Mouse (Mus musculus) hindbrain, embryonic 12.5 days (tissue): ENCODE measurements around the gene Hspg2. TPM values are rescaled to one million over a fixed set of nuclear protein-coding genes. Genes with fewer than 3 reads are reported as not detected.

Source experiments
- ATAC-seq: fragments of 200-750 bp; cut with Nextera tagmentation; 2 replicates; pipeline ENCODE4 v1.8.0; 2017; ENCODE audit warnings: moderate TSS enrichment; ENCODE audit not compliant: low FRiP score
- H3K27ac ChIP-seq: fragments of 300-500 bp; sonication (generic); 2 replicates; pipeline ENCODE4 v1.5.1; 2016; ENCODE audit warnings: mild to moderate bottlenecking
- H3K27me3 ChIP-seq: fragments of 300-500 bp; sonication (generic); 2 replicates; pipeline ENCODE4 v1.6.1; 2016; ENCODE audit warnings: mild to moderate bottlenecking
- H3K36me3 ChIP-seq: fragments of 300-500 bp; sonication (generic); 2 replicates; pipeline ENCODE4 v1.6.1; 2016; ENCODE audit warnings: mild to moderate bottlenecking
- H3K4me1 ChIP-seq: fragments of 300-500 bp; sonication (generic); 2 replicates; pipeline ENCODE4 v1.6.1; 2016
- H3K4me2 ChIP-seq: fragments of 300-500 bp; sonication (generic); replicated peaks from 2 replicates; pipeline ENCODE4 v1.6.1; 2016; ENCODE audit warnings: mild to moderate bottlenecking
- H3K4me3 ChIP-seq: fragments of 300-500 bp; sonication (generic); 2 replicates; pipeline ENCODE4 v1.5.1; 2016; ENCODE audit warnings: mild to moderate bottlenecking
- H3K9ac ChIP-seq: fragments of 300-500 bp; sonication (generic); 2 replicates; pipeline ENCODE4 v1.6.1; 2016; ENCODE audit warnings: mild to moderate bottlenecking, moderate library complexity
- H3K9me3 ChIP-seq: fragments of 300-500 bp; sonication (generic); replicated peaks from 2 replicates; pipeline ENCODE4 v1.6.1; 2016; ENCODE audit warnings: mild to moderate bottlenecking
- WGBS: fragments of 180-500 bp; shearing (Covaris S2); methylation state at CpG from one replicate; pipeline ENCODE4 v1.1.7; 2016; 5-methylcytosine and 5-hydroxymethylcytosine counted together
- polyA plus RNA-seq: library from polyadenylated mRNA; unstranded; fragments of >200 nt; fragmentation: Nextera tagmentation; extraction: Ambion mirVana; gene quantifications from 2 replicates; pipeline ENCODE4 v1.2.1, GENCODE M21; 2016

Gene Hspg2
- polyA plus RNA-seq, 1 experiment from 2014 or later: 15.0 TPM

DNA sequence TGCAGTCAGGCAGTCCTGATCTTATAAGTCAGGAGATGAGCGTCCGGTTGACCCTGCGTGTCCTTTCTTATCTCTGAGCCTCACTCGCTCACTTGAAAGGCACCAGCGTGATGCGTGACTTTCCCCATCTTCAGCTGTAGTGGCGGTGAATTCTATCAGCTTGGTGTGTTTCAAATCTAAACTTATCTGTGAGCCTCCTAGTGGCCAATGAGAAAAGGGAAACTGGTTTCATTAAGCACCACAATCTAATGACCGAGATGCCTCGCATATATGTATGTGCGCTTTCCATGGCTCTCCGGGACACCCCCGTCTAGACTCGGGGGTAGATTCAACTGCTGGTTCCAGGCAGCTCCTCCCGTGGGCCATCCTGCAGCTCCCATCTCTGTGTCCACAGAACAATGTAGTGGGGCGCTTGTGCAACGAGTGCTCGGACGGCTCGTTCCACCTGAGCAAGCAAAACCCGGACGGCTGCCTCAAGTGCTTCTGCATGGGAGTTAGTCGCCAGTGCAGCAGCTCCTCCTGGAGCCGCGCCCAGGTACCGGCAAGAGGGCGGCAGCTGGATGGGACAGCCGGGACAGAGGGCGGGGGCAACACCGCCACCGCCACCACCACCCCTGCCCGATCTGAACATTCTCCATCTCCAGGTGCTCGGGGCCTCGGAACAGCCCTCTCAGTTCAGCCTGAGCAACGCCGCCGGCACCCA, 49.6 kb downstream of the Hspg2 start:
- WGBS: 87% methylated on average over 36 of the region's 36 CpGs
- H3K9ac ChIP-seq: no peak overlapping the region
- no peaks in the 10 kb centered on the region for H3K4me1 ChIP-seq
- H3K27ac ChIP-seq: no peak overlapping the region
- H3K4me2 ChIP-seq: no peak overlapping the region
- H3K4me3 ChIP-seq: no peak overlapping the region
- no peaks in the 10 kb centered on the region for H3K27me3 ChIP-seq
- no peaks in the 10 kb centered on the region for H3K9me3 ChIP-seq
- no peak for ATAC-seq
- peaks cover 48% of the 10 kb centered on the region for H3K36me3 ChIP-seq

DNA sequence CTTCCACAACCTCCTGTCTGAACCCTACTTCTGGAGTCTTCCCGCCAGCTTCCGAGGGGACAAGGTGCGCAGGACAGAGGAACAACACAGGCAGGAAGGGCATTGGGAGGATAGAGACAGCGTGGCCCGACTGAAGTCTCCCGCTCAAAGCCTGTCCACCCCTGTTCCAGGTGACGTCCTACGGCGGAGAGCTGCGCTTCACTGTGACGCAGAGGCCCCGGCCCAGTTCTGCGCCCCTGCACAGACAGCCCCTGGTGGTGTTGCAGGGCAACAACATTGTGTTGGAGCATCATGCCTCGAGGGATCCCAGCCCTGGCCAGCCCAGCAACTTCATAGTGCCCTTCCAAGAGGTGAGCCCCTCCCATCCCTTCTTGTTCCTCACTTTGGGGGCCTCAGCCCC, 50.2 kb downstream of the Hspg2 start:
- ATAC-seq: no peak
- WGBS: 91% methylated on average over 14 of the region's 14 CpGs

GRCm38 (mm10) chr4:137520346-137520745, 51.8 kb downstream of the Hspg2 start:
- Histone ChIP-seq H3K27ac (no peak overlapping the region), H3K4me3 (no peak overlapping the region), H3K4me2 (no peak overlapping the region), H3K36me3 (peaks cover 51% of the 10 kb centered on the region), H3K9ac (no peak overlapping the region), H3K27me3 (no peaks in the 10 kb centered on the region), H3K9me3 (no peaks in the 10 kb centered on the region), H3K4me1 (no peaks in the 10 kb centered on the region)
- WGBS: 93% methylated on average over 5 of the region's 5 CpGs
- ATAC-seq: no peak

More for the DNA sequence above, 50.2 kb downstream of the Hspg2 start:
- Histone ChIP-seq H3K27ac (no peak overlapping the region), H3K4me1 (no peaks in the 10 kb centered on the region), H3K36me3 (peaks cover 54% of the 10 kb centered on the region), H3K27me3 (no peaks in the 10 kb centered on the region), H3K9ac (no peak overlapping the region), H3K4me3 (no peak overlapping the region), H3K9me3 (no peaks in the 10 kb centered on the region), H3K4me2 (no peak overlapping the region)

GRCm38 (mm10) chr4:137521966-137522365, 53.4 kb downstream of the Hspg2 start:
- no peaks in the 10 kb centered on the region for H3K27me3 ChIP-seq
- 92% methylated on average over 11 of the region's 11 CpGs for WGBS
- H3K9me3 ChIP-seq: no peaks in the 10 kb centered on the region
- no peak overlapping the region for H3K4me3 ChIP-seq
- peaks cover 39% of the 10 kb centered on the region for H3K36me3 ChIP-seq
- H3K9ac ChIP-seq: no peak overlapping the region
- no peaks in the 10 kb centered on the region for H3K4me1 ChIP-seq
- no peak overlapping the region for H3K4me2 ChIP-seq
- no peak overlapping the region for H3K27ac ChIP-seq
- no peak for ATAC-seq

GRCm38 (mm10) chr4:137525426-137525825, 56.9 kb downstream of the Hspg2 start:
- Histone ChIP-seq H3K4me3 (no peak overlapping the region), H3K4me1 (no peaks in the 10 kb centered on the region), H3K36me3 (peaks cover 33% of the 10 kb centered on the region), H3K4me2 (no peak overlapping the region), H3K27me3 (no peaks in the 10 kb centered on the region), H3K27ac (no peak overlapping the region), H3K9me3 (no peaks in the 10 kb centered on the region), H3K9ac (no peak overlapping the region)
- ATAC-seq: no peak
- WGBS: 100% methylated on average over 1 of the region's 1 CpGs

DNA sequence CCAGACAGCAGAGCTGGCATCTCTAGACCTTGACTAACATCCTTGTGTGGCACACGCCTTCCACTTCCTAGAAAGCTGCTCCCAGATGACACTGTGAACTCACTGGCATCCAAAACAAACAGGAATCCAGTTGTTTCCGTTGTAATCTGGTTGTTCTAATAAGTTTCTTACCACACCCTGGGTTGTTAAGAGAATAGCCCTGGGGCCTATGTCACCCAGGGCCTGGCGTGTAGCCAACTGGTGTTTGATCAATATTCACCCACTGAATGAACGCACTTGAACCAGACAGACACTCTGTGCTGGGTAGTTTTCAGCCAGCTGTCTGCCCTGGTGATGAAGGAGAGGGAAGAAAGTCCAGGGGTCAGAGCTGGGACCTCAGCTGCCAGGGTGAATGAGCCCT, 58.8 kb downstream of the Hspg2 start:
- 68% methylated on average over 4 of the region's 4 CpGs for WGBS
- Histone ChIP-seq H3K9me3 (no peaks in the 10 kb centered on the region), H3K4me1 (no peaks in the 10 kb centered on the region), H3K36me3 (peaks cover 24% of the 10 kb centered on the region), H3K27me3 (no peaks in the 10 kb centered on the region), H3K9ac (no peak overlapping the region), H3K4me3 (no peak overlapping the region), H3K4me2 (no peak overlapping the region), H3K27ac (no peak overlapping the region)
- no peak for ATAC-seq

- Histone ChIP-seq H3K27ac (no peak overlapping the region), H3K36me3 (peaks cover 22% of the 10 kb centered on the region), H3K4me2 (no peak overlapping the region), H3K4me3 (no peak overlapping the region), H3K27me3 (no peaks in the 10 kb centered on the region), H3K9me3 (no peaks in the 10 kb centered on the region), H3K4me1 (no peaks in the 10 kb centered on the region), H3K9ac (no peak overlapping the region)
- no peak for ATAC-seq
- WGBS: 84% methylated on average over 6 of the region's 6 CpGs
These were observed 59.3 kb downstream of the Hspg2 start for GRCm38 (mm10) chr4:137527872-137528271.

GRCm38 (mm10) chr4:137540356-137540755, 71.8 kb downstream of the Hspg2 start:
- Histone ChIP-seq H3K36me3 (peaks cover 30% of the 10 kb centered on the region; the same call in 1 of the 2 replicates), H3K9me3 (no peaks in the 10 kb centered on the region), H3K4me1 (no peaks in the 10 kb centered on the region), H3K9ac (no peak overlapping the region), H3K27me3 (no peaks in the 10 kb centered on the region), H3K27ac (no peak overlapping the region), H3K4me3 (no peak overlapping the region), H3K4me2 (no peak overlapping the region)
- no peak for ATAC-seq
- WGBS: 69% methylated on average over 14 of the region's 14 CpGs

GRCm38 (mm10) chr4:137542968-137543367, 74.4 kb downstream of the Hspg2 start:
- no peak overlapping the region for H3K4me2 ChIP-seq
- no peaks in the 10 kb centered on the region for H3K27me3 ChIP-seq
- ATAC-seq: no peak
- 92% methylated on average over 10 of the region's 10 CpGs for WGBS
- no peak overlapping the region for H3K9ac ChIP-seq
- H3K27ac ChIP-seq: no peak overlapping the region
- H3K4me3 ChIP-seq: no peak overlapping the region
- H3K9me3 ChIP-seq: no peaks in the 10 kb centered on the region
- H3K36me3 ChIP-seq: peaks cover 42% of the 10 kb centered on the region; the same call in 1 of the 2 replicates
- no peaks in the 10 kb centered on the region for H3K4me1 ChIP-seq

DNA sequence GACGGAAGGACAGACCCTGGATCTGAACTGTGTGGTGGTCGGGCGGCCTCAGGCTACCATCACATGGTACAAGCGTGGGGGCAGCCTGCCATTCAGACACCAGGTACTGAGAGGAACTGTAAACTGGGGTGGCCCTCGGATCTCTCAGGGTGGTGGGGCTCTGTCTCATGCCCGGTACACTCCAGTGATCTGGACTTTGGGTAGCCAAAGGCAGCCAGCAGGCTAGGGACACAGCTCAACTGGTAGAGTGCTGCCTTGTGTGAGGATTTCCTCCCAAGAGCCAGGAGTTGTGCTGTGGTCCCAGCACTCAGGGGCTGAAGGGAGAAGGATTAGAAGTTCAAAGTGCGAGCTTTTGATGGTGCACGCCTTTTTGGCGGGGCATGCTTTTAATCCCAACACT, 77.0 kb downstream of the Hspg2 start:
- no peak overlapping the region for H3K27ac ChIP-seq
- ATAC-seq: no peak
- no peak overlapping the region for H3K4me3 ChIP-seq
- no peaks in the 10 kb centered on the region for H3K4me1 ChIP-seq
- no peak overlapping the region for H3K4me2 ChIP-seq
- H3K36me3 ChIP-seq: peaks cover 36% of the 10 kb centered on the region; the same call in 1 of the 2 replicates
- 94% methylated on average over 9 of the region's 9 CpGs for WGBS
- H3K9ac ChIP-seq: no peak overlapping the region
- H3K9me3 ChIP-seq: no peaks in the 10 kb centered on the region
- no peaks in the 10 kb centered on the region for H3K27me3 ChIP-seq

DNA sequence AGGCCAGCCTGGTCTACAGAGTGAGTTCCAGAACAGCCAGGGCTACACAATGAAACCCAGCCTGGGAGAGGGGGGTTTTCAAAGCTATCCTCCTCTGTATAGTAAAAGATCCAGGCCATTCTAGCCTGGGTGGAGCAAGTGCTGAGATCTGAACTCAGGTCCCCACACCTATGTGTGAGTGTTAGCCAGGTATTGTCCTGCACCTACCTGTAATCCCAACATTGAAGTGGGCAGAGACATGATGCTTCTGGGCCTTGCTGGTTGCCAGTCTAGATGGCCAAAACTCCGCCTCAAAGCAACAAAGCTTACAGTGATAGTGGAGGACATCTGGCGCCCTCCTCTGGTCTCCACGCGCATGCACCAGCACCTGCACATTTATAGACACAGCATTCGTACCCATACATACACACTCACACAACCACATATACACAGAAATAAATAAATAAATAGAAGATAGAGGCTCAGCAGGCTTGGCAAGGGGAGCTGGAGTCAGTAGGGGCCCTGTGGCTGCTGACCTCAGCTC, 77.5 kb downstream of the Hspg2 start:
- no peaks in the 10 kb centered on the region for H3K9me3 ChIP-seq
- H3K4me1 ChIP-seq: no peaks in the 10 kb centered on the region
- H3K27me3 ChIP-seq: no peaks in the 10 kb centered on the region
- no peak for ATAC-seq
- H3K9ac ChIP-seq: no peak overlapping the region
- no peak overlapping the region for H3K4me3 ChIP-seq
- WGBS: 67% methylated on average over 5 of the region's 5 CpGs
- H3K4me2 ChIP-seq: no peak overlapping the region
- peaks cover 36% of the 10 kb centered on the region; the same call in 1 of the 2 replicates for H3K36me3 ChIP-seq
- no peak overlapping the region for H3K27ac ChIP-seq

DNA sequence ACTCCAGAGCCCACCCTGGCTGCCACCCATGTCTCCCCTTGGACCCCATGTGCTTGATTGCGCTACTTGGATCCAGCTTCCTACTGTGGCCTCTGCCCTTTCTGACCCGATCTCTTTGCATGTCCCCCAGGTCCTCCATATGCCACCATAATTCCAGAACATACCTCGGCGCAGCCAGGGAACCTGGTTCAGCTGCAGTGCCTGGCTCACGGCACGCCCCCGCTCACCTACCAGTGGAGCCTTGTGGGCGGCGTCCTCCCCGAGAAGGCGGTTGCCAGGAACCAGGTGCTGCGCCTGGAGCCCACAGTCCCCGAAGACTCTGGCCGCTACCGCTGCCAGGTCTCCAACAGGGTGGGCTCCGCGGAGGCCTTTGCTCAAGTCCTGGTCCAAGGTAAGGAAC, 84.9 kb downstream of the Hspg2 start:
- H3K9ac ChIP-seq: no peak overlapping the region
- no peaks in the 10 kb centered on the region for H3K4me1 ChIP-seq
- H3K27ac ChIP-seq: no peak overlapping the region
- H3K9me3 ChIP-seq: no peaks in the 10 kb centered on the region
- ATAC-seq: no peak
- 98% methylated on average over 17 of the region's 17 CpGs for WGBS
- H3K27me3 ChIP-seq: no peaks in the 10 kb centered on the region
- no peak overlapping the region for H3K4me3 ChIP-seq
- H3K4me2 ChIP-seq: no peak overlapping the region
- H3K36me3 ChIP-seq: peaks cover 36% of the 10 kb centered on the region

DNA sequence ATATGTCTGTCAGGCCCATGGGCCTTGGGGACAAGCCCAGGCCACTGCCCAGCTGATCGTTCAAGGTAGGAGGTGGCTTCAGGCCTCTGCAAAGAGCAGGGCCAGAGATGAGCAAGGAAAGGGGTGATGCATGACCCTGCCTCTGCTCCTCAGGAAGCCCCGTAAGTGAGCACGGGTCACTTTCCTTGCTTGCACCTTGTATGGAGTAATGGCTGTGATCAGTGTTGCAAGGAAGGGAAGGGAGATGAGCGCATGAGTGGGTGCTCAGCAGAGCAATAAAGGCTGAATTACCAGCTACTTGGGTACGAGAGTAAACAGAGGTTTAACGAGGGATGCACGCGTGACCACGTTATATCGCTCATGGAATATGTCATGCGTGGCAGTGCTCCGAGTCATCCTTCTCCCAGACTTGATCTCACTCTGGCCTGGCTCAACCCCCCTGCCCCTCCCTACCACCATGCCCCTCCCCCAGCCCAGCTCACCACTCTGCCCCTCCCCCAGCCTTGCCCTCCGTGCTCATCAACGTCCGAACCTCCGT, 88.2 kb downstream of the Hspg2 start:
- Histone ChIP-seq H3K4me3 (no peak overlapping the region), H3K4me1 (no peaks in the 10 kb centered on the region), H3K27me3 (no peaks in the 10 kb centered on the region), H3K9ac (no peak overlapping the region), H3K36me3 (peaks cover 33% of the 10 kb centered on the region), H3K27ac (no peak overlapping the region), H3K9me3 (no peaks in the 10 kb centered on the region), H3K4me2 (no peak overlapping the region)
- WGBS: 92% methylated on average over 16 of the region's 16 CpGs
- ATAC-seq: no peak
